Mouse (Mus musculus) heart, adult 2 months (tissue): ENCODE measurements around the gene Kcnh1.

Experiments used
- CTCF ChIP-seq: fragments of 200-600 bp; IDR thresholded peaks from 2 replicates; pipeline ENCODE4 v1.8.1; 2022; ENCODE audit warnings: antibody characterized with exemption, mild to moderate bottlenecking, moderate library complexity
- EP300 ChIP-seq: fragments of 200-500 bp; IDR thresholded peaks from 2 replicates; pipeline ENCODE4 v1.6.1; 2011; ENCODE audit warnings: low read depth, low read length, control low read depth; ENCODE audit not compliant: insufficient read depth
- POLR2A ChIP-seq: fragments of 200-500 bp; IDR thresholded peaks from 2 replicates; pipeline ENCODE4 v1.6.1; 2011; ENCODE audit warnings: mild to moderate bottlenecking, low read depth, low read length, control low read depth; ENCODE audit not compliant: insufficient read depth

DNA sequence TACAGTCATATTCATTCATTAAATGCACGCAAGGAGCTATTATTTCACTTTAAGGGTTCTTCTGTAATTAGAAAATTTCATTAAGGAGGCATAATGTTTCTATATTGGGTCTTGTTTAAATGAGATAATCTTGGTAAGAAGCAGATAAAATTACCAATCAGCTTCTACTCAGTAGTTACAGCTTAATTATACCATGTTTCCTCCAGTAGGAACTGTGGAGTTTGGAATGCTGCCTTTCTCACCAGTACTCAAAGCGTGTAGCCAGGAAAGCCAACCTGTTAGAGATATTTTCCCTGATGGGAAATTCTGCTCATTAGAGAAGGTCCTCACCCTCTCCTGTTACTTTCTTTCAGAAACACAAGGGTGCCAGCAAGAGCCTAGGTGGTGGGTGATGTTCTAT is 240.8 kb downstream of the Kcnh1 start:
- TF ChIP-seq EP300 (no peak), CTCF (no peak), POLR2A (no peak)
